Mouse (Mus musculus) Muller cell, postnatal 12 days (primary cell): ENCODE measurements around the gene Clk4.

ENCODE experiments used
- DNase-seq: peaks from one replicate; pipeline ENCODE4 v3.0.0-alpha.2; 2015; ENCODE audit errors: inconsistent ontology term

The Clk4 gene

DNA sequence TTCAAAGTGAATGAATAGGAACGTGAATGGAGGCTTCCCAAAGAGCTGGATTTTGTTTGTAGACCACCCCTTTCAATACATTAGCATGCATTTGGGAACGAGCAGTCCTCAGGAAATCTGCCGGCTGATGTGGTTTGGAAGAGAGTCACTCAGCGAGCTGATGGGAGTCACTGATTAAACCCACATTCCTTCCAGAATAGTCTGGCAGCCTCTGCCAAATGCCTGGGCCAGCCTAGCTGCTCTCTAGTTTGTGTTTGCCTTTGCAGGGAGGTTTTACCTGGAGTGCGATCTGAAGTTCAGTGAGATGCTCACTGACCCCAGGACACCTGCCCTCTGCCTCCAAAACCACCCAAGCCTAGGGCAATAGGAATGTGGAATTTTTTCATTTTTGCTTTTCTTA is 46.8 kb downstream of the Clk4 start:
- DNase-seq: peak; percentile 74

DNA sequence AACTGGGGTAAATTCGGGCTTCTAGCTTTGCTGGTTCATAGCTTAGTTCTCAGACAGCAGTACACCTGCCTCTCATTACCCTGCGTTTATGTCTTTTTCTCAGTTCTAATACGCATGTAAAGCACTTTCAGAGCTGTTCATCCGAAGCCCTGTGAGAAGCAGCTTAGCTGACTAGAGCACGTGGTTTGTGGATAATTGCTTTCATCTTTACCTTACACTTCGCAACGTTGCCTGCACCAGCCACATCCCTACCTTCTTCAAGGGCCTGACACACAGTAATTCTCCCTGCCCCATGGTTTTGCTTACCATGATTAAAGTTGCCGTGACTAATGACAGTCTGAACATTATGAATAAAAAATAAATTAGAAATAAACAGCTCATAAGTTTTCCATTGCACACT is 50.3 kb downstream of the Clk4 start:
- DNase-seq: no peak

DNA sequence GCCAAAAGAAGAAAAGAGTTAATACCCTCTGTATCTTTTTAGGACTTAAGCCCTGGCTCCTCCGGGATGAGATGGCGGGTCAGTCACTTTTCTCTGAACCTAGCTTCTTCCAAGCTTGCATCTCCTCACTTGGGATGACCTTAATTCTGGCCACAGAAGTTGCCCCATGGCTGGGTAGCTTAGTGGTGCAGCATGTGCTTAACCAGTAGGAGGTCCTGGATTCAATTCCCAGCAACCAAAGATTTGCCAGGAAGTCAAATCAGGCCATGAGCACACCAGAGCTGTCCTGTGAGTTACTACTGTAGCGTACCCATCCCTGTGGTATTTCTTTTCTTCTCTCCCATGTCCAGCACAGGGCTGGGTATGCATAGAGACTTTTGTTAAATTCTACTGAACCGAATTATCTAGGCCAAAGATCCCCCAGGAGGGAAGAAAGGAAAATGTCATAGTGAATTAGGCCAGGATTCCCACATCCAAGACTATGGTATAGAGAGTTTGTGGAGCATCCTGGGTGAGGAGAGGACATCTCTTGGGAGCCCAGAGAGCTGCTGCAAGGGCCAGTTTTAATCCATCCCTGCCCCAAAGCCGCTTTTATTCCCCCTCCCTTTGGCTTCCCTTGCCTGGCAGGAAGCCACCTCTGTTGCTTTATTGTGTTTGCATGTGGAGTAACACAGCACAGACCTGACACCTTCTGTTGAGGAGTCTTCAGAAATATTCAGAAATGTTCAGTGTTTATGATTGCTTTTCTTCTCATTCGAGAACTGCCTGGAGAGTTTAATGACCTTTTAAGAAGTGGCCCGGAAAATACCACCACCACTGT is 54.7 kb downstream of the Clk4 start:
- peak; percentile 89 for DNase-seq

DNA sequence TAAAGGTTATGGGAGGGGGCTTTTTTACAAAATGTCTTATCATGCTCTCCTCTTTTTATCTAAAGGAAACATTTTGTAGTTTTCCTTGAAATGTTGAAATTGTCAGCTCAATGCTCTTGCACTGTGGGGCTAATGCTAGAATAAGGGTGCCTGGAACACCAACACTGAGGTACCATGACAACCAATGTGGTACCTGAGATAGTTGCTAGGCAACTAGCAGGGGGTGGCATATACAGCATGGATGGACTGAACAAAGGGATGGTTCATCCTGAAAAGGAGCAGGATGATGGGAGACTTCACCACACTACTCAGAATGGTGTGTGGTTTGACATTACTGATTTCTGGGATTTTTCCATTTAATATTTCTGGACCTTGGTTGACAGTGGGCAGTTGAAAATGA is 59.1 kb downstream of the Clk4 start:
- no peak for DNase-seq

DNA sequence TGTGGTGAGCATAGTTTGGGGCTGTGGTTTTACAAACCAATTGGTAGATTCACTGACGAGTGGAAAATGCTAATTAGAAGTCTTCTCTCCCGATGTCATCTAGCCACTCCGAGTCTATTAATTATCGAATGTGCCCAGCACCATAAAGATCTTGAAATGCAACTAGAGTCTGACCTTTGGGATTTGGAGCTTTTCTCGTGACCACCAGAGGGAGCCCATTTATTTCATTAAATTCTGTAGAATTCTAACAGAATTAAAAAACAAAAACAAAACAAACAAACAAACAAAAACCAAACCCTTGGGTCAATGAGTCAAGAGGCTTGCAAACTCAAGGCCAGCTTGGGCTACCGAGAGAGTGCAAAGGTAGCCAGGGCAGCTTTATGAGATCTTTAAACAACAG is 65.4 kb downstream of the Clk4 start:
- peak; percentile 34 for DNase-seq

- no peak for DNase-seq
Measured at GRCm38 (mm10) chr11:51328387-51328942, 66.9 kb downstream of the Clk4 start.

GRCm38 (mm10) chr11:51329837-51330714 is 68.5 kb downstream of the Clk4 start:
- DNase-seq: peak; percentile 52
